Mouse (Mus musculus) stomach, postnatal 0 days (tissue): ENCODE measurements around the gene 9130008F23Rik.

ENCODE experiments used
- CTCF ChIP-seq: IDR thresholded peaks from 2 replicates; pipeline ENCODE4 v1.5.1; 2016; ENCODE audit warnings: antibody characterized with exemption, low read depth, mild to moderate bottlenecking, moderate library complexity
- EP300 ChIP-seq: optimal IDR thresholded peaks from 2 replicates; pipeline ENCODE3; 2016; ENCODE audit warnings: antibody characterized with exemption

DNA sequence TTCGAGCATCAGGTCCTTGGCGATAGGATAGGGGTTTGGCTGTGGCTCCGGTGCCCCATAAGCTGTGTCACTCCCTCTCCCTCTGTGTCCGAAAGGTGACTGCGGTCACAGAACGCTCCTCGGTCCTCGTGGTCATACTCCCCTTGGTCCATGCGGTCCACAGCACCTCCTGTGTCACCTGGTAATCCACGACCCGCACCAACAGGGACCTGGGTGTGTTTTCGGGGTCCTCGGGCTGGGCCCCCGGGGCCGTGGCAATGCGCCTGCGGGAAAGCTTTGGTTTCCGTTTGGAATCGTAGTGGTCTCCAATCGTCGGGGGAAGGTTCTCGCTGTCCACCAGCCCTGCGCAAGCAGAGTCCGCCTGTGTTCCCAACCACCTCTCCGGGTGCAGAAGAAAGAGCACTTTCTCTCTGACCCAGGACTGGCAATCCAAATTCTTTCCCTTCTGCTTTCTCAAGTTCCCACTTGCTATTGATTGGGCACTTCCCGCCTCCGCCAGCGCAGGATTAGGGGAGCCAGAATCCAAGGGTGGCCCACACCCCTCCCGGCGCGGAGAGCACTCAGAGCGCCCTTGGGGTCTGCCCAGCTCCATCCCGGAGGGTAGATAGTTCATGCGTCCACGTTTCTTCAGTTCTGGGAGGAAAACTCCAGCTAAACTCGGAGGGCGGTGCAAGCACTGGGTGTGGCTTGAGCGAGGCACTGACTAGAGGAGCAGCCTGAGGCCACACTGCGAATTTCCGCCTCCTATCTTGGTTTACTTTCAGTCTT lies at the start of gene 9130008F23Rik:
- no peak for TF ChIP-seq CTCF
- TF ChIP-seq EP300: no peak
